Mouse (Mus musculus): Measurements from ENCODE around the gene Fbxo36. TPM values are rescaled to one million over a fixed set of nuclear protein-coding genes. Genes with fewer than 3 reads are reported as not detected.

The Fbxo36 gene
- polyA plus RNA-seq, 1 experiment = not detected

DNA sequence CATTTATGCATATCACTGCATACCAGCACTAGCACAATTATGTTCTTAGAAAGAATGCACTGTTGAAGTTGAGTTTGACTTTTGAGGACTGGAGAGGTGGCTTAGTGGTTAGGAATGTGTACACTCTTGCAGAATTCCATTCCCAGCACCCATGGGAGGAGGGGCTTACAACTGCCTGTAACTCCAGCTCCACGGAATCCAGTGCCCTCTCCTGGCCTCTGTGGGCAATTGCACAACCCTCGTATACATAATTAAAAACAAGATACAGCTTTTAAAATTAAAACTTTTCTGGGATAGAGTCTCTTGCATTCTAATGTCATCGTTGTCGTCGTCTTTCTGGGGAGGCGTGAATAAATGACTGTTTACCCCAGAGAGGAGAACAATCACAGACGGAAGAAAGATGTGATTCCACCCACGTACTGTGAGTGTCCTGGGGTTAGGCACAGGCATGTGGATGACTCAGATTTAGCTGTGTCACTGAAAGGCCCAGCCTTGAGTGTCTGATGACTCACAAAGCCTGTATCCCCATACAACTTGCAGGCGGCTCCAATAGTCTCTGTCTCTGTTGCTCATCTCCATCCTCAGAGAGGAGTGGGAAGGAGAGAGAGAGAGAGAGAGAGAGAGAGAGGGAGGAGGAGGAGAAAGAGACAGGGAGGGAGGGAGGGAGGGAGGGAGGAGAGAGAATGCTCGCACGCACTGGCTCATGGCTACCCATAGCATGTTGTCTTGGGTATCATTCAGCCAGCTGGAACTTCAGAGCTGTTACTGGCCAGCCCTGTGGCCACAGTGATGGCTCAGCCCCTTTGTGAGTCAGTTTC, 41.8 kb downstream of the Fbxo36 start:
- peaks cover 17% of the 10 kb centered on the region for H3K4me1 ChIP-seq (ENCODE audit: control insufficient read depth, insufficient read depth, low read length)
- 24% methylated on average over 11 of the region's 11 CpGs for WGBS
- no peak for TF ChIP-seq CTCF (IDR thresholded peaks at IDR 0.05; ENCODE audit: insufficient read depth, low read depth, low read length)
- no peak for TF ChIP-seq POLR2A (IDR thresholded peaks at IDR 0.05; ENCODE audit: insufficient read depth, low read depth, low read length)
- peak overlapping the region; percentile 93 for H3K27ac ChIP-seq (ENCODE audit: insufficient read depth, low read depth, low read length)
- H3K4me3 ChIP-seq (ENCODE audit: insufficient read depth, low read depth, low read length) = no peak overlapping the region

DNA sequence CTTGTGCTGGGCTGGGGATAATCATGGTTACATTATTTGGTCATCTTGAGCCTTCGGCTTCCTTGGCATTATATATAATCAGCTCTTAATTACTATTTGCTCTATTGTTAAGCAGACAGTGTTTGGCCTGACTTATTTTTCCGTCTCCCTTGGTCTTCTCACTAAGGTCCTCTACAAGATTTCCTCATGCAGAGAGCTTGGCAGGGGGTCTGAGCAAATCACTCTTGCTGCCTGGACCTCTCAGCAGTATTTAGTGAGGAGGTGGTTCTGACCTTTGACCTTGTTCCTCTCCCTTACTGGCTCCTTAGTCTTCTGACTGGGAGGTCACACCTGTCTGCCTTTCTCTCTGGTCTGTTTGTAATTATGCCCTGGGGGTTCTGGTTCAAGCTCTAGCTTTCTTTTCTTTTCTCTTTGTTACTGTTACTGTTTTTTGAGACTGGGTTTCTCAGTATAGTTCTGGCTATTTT, 42.5 kb downstream of the Fbxo36 start:
- no peak for TF ChIP-seq CTCF (IDR thresholded peaks at IDR 0.05; ENCODE audit: insufficient read depth, low read depth, low read length)
- TF ChIP-seq POLR2A (IDR thresholded peaks at IDR 0.05; ENCODE audit: insufficient read depth, low read depth, low read length) = no peak
- no peak overlapping the region for H3K4me3 ChIP-seq (ENCODE audit: insufficient read depth, low read depth, low read length)
- peak overlapping the region; percentile 93 for H3K27ac ChIP-seq (ENCODE audit: insufficient read depth, low read depth, low read length)
- 18% methylated on average over 2 of the region's 2 CpGs for WGBS
- peaks cover 17% of the 10 kb centered on the region for H3K4me1 ChIP-seq (ENCODE audit: control insufficient read depth, insufficient read depth, low read length)

GRCm38 (mm10) chr1:84882937-84883336, 43.3 kb downstream of the Fbxo36 start:
- peaks cover 17% of the 10 kb centered on the region for H3K4me1 ChIP-seq (ENCODE audit: control insufficient read depth, insufficient read depth, low read length)
- H3K4me3 ChIP-seq (ENCODE audit: insufficient read depth, low read depth, low read length) = no peak overlapping the region
- peak overlapping the region; percentile 93 for H3K27ac ChIP-seq (ENCODE audit: insufficient read depth, low read depth, low read length)
- 72% methylated on average over 4 of the region's 4 CpGs for WGBS
- TF ChIP-seq POLR2A (IDR thresholded peaks at IDR 0.05; ENCODE audit: insufficient read depth, low read depth, low read length) (no peak), CTCF (IDR thresholded peaks at IDR 0.05; ENCODE audit: insufficient read depth, low read depth, low read length) (no peak)

- Histone ChIP-seq H3K27ac (ENCODE audit: insufficient read depth, low read depth, low read length) (peak overlapping the region; percentile 71; the same call in 1 of the 2 replicates), H3K4me3 (ENCODE audit: insufficient read depth, low read depth, low read length) (no peak overlapping the region), H3K4me1 (ENCODE audit: control insufficient read depth, insufficient read depth, low read length) (peaks cover 17% of the 10 kb centered on the region)
- TF ChIP-seq POLR2A (IDR thresholded peaks at IDR 0.05; ENCODE audit: insufficient read depth, low read depth, low read length) = no peak
- no peak for TF ChIP-seq CTCF (IDR thresholded peaks at IDR 0.05; ENCODE audit: insufficient read depth, low read depth, low read length)
- WGBS = 27% methylated on average over 4 of the region's 4 CpGs
Measured at GRCm38 (mm10) chr1:84883889-84884288, 44.2 kb downstream of the Fbxo36 start.

GRCm38 (mm10) chr1:84885174-84885573, 45.5 kb downstream of the Fbxo36 start:
- H3K4me1 ChIP-seq (ENCODE audit: control insufficient read depth, insufficient read depth, low read length) = peaks cover 20% of the 10 kb centered on the region
- 90% methylated on average over 3 of the region's 3 CpGs for WGBS
- TF ChIP-seq CTCF (IDR thresholded peaks at IDR 0.05; ENCODE audit: insufficient read depth, low read depth, low read length) (no peak), POLR2A (IDR thresholded peaks at IDR 0.05; ENCODE audit: insufficient read depth, low read depth, low read length) (no peak)
- H3K27ac ChIP-seq (ENCODE audit: insufficient read depth, low read depth, low read length) = no peak overlapping the region
- H3K4me3 ChIP-seq (ENCODE audit: insufficient read depth, low read depth, low read length) = no peak overlapping the region

- WGBS = 72% methylated on average over 6 of the region's 6 CpGs
- H3K4me1 ChIP-seq (ENCODE audit: control insufficient read depth, insufficient read depth, low read length) = peaks cover 20% of the 10 kb centered on the region
- TF ChIP-seq CTCF (IDR thresholded peaks at IDR 0.05; ENCODE audit: insufficient read depth, low read depth, low read length) (no peak), POLR2A (IDR thresholded peaks at IDR 0.05; ENCODE audit: insufficient read depth, low read depth, low read length) (no peak)
- no peak overlapping the region for H3K27ac ChIP-seq (ENCODE audit: insufficient read depth, low read depth, low read length)
- no peak overlapping the region for H3K4me3 ChIP-seq (ENCODE audit: insufficient read depth, low read depth, low read length)
Measured at GRCm38 (mm10) chr1:84885921-84886320, 46.3 kb downstream of the Fbxo36 start.

DNA sequence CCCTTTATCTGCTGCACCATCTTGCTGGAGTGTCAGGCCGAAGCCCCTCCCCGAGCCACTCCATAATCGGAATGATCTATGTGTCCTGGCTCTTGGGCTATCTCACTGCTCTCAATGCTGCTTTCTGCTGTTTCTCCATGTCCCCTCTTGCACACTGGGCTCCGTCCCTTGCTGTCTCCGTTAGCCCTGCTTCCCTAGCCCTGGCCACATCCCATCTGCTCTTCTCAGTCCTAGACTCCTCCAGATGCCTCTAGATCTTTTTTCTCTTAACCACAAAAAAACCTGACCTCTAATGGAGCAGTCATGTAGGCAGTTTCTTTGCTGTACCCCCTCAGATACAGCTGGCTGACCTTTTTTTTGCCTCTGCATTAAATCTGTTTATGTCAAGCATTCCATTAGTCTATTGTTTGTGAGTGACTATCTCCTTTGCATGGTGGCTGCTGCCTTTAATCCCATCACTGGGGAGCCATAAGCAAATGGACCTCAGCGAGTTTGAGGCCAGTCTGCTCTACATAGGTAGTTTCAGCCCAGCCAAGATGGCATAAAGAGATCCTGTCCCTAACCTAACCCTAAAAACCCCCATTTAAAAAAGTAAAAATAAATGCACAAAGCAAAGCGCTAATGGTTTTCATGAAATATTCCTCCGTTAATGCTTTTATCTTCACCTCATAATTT, 49.8 kb downstream of the Fbxo36 start:
- H3K4me3 ChIP-seq (ENCODE audit: insufficient read depth, low read depth, low read length) = no peak overlapping the region
- TF ChIP-seq CTCF (IDR thresholded peaks at IDR 0.05; ENCODE audit: insufficient read depth, low read depth, low read length) = no peak
- TF ChIP-seq POLR2A (IDR thresholded peaks at IDR 0.05; ENCODE audit: insufficient read depth, low read depth, low read length) = no peak
- peaks cover 3% of the 10 kb centered on the region; the same call in 1 of the 2 replicates for H3K4me1 ChIP-seq (ENCODE audit: control insufficient read depth, insufficient read depth, low read length)
- 57% methylated on average over 8 of the region's 8 CpGs for WGBS
- no peak overlapping the region for H3K27ac ChIP-seq (ENCODE audit: insufficient read depth, low read depth, low read length)

DNA sequence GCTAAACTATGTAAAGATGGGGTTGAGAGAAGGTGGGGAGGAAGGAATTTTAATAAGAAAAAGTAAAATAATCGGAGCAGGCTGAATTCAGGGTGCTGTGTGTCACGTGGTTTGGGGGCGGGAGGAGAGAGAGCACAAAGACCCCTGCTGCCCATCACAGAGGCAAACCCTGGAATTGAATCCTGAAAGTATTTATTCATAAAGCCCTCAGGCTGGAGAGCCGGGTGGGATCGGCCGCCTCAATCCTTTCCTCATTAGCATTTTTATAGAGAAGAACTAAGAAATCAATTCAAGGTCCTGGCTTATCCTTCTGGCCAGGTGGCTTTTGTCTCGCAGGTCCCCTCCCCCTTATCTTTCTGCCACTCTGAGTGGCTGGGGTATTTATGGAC, 50.4 kb downstream of the Fbxo36 start:
- Histone ChIP-seq H3K4me1 (ENCODE audit: control insufficient read depth, insufficient read depth, low read length) (peaks cover 3% of the 10 kb centered on the region; the same call in 1 of the 2 replicates), H3K4me3 (ENCODE audit: insufficient read depth, low read depth, low read length) (no peak overlapping the region), H3K27ac (ENCODE audit: insufficient read depth, low read depth, low read length) (no peak overlapping the region)
- TF ChIP-seq CTCF (IDR thresholded peaks at IDR 0.05; ENCODE audit: insufficient read depth, low read depth, low read length) = no peak
- whole genome bisulfite sequencing = 32% methylated on average over 7 of the region's 7 CpGs

GRCm38 (mm10) chr1:84890503-84890902, 50.9 kb downstream of the Fbxo36 start:
- H3K4me3 ChIP-seq (ENCODE audit: insufficient read depth, low read depth, low read length) = no peak overlapping the region
- WGBS = 75% methylated on average over 7 of the region's 7 CpGs
- H3K4me1 ChIP-seq (ENCODE audit: control insufficient read depth, insufficient read depth, low read length) = peaks cover 3% of the 10 kb centered on the region; the same call in 1 of the 2 replicates
- H3K27ac ChIP-seq (ENCODE audit: insufficient read depth, low read depth, low read length) = no peak overlapping the region
- TF ChIP-seq CTCF (IDR thresholded peaks at IDR 0.05; ENCODE audit: insufficient read depth, low read depth, low read length) (no peak), POLR2A (IDR thresholded peaks at IDR 0.05; ENCODE audit: insufficient read depth, low read depth, low read length) (no peak)

Measured in olfactory bulb, adult 2 months (tissue).